Comparison of ENCODE assay signal across 24 mouse cellular contexts in the genomic region with DNA sequence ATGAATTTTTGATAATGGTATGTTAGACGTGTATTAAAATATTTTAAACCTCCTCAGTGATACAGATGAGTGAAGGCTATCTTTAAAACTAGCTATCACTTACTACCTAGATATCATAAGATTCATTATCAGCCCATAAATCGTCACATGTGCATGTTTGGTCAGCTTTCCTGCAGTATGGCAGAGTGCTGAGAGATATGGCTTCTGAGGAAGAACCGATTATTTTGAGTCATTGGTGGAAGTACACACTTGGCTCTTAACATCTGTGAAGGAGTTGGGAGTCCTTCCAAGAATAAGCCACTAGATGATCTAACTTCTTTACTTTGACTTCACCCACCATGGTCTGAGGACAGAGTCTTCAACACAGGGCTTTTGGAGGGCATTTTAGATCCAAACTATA.
A peak's percentile ranks its signal among the peaks of the same experiment; 100 is the strongest.
DNase-seq lines count a peak whose midpoint lies in the region; ATAC-seq and TF ChIP-seq lines count a peak whose summit lies in the region.
"Had no signal": no experiment of that assay in that cellular context is flagged by ENCODE, and none has a peak within 500 bp of the region (broad histone marks: within the 10 kb centered on the region; RNA-seq: fewer than 3 reads in every experiment).

No protein-coding gene starts in this region.

- H3K4me1 ChIP-seq in liver, embryonic 15.5 days (replicated peaks): peaks cover 25% of the 10 kb centered on the region
- peaks cover 35% of the 10 kb centered on the region for H3K4me1 ChIP-seq in liver, embryonic 12.5 days
- H3K4me1 ChIP-seq in G1E (ENCODE audit: insufficient read depth, low read depth, low read length): peaks cover 44% of the 10 kb centered on the region
- peaks cover 12 to 27% of the 10 kb centered on the region in 2 experiments for H3K4me1 ChIP-seq in MEL (ENCODE audit: control insufficient read depth in 1 of 2, insufficient read depth in 2 of 2, low read length in 2 of 2)
- H3K4me1 ChIP-seq in limb, embryonic 10.5 days: no peaks in the 10 kb centered on the region
- no peaks in the 10 kb centered on the region for H3K4me1 ChIP-seq in heart, embryonic 10.5 days

- 47% methylated on average over 3 of the region's 3 CpGs for WGBS in liver, embryonic 15.5 days (ENCODE audit: insufficient replicate concordance)
- 57% methylated on average over 3 of the region's 3 CpGs for WGBS in liver, embryonic 12.5 days (ENCODE audit: insufficient replicate concordance)
- 89% methylated on average over 3 of the region's 3 CpGs for WGBS in limb, embryonic 10.5 days
- 83% methylated on average over 3 of the region's 3 CpGs for WGBS in heart, embryonic 10.5 days

- TF ChIP-seq POLR2A in MEL (IDR thresholded peaks at IDR 0.05; ENCODE audit: control insufficient read depth in 1 of 2, insufficient read depth in 1 of 2, low read depth in 1 of 2, low read length in 2 of 2, poor library complexity in 1 of 2): no peak

- H3K27ac ChIP-seq in liver, embryonic 15.5 days (replicated peaks): 0 out of 2 replicates have a peak overlapping the region, but pooled peaks have one; percentile 2
- no peak overlapping the region for H3K27ac ChIP-seq in liver, embryonic 12.5 days
- peak overlapping the region; percentile 33; the same call in 1 of the 2 replicates for H3K27ac ChIP-seq in MEL (ENCODE audit: control insufficient read depth, low read depth, low read length)
- H3K27ac ChIP-seq in limb, embryonic 10.5 days: no peak overlapping the region
- no peak overlapping the region for H3K27ac ChIP-seq in heart, embryonic 10.5 days

- TF ChIP-seq EP300 in MEL (IDR thresholded peaks at IDR 0.05; ENCODE audit: low read depth in 1 of 2, low read length in 2 of 2): peak; percentile 80 to 83

- H3K27me3 ChIP-seq in liver, embryonic 15.5 days: no peaks in the 10 kb centered on the region
- no peaks in the 10 kb centered on the region for H3K27me3 ChIP-seq in liver, embryonic 12.5 days (replicated peaks)
- H3K27me3 ChIP-seq in G1E (ENCODE audit: insufficient read depth, low read length) (no peaks in the 10 kb centered on the region), MEL (ENCODE audit: control insufficient read depth in 1 of 2, insufficient read depth in 2 of 2, low read length in 2 of 2) (no peaks in the 10 kb centered on the region)
- H3K27me3 ChIP-seq in limb, embryonic 10.5 days (ENCODE audit: low read depth, poor library complexity, severe bottlenecking): no peaks in the 10 kb centered on the region
- no peaks in the 10 kb centered on the region for H3K27me3 ChIP-seq in heart, embryonic 10.5 days (ENCODE audit: insufficient read depth, poor library complexity, severe bottlenecking)
- H3K27me3 ChIP-seq: CH12.LX, Patski had no signal

- H3K4me3 ChIP-seq in liver, embryonic 15.5 days (replicated peaks): no peak overlapping the region
- H3K4me3 ChIP-seq in liver, embryonic 12.5 days: no peak overlapping the region
- H3K4me3 ChIP-seq in G1E (ENCODE audit: low read depth, low read length): no peak overlapping the region
- no peak overlapping the region for H3K4me3 ChIP-seq in MEL (ENCODE audit: control insufficient read depth in 1 of 2, insufficient read depth in 1 of 2, low read depth in 2 of 2, low read length in 2 of 2)
- no peak overlapping the region for H3K4me3 ChIP-seq in limb, embryonic 10.5 days
- H3K4me3 ChIP-seq in heart, embryonic 10.5 days: no peak overlapping the region

- peaks cover 2% of the 10 kb centered on the region; the same call in 1 of the 2 replicates for H3K36me3 ChIP-seq in liver, embryonic 15.5 days (replicated peaks)
- peaks cover 8% of the 10 kb centered on the region for H3K36me3 ChIP-seq in liver, embryonic 12.5 days
- H3K36me3 ChIP-seq in G1E (replicated peaks): peaks cover 5% of the 10 kb centered on the region
- peaks cover 0 to 29% of the 10 kb centered on the region in 2 experiments; a peak in 3 of 4 replicates for H3K36me3 ChIP-seq in MEL (ENCODE audit: control insufficient read depth in 1 of 2, insufficient read depth in 2 of 2, low read length in 2 of 2)
- H3K36me3 ChIP-seq in limb, embryonic 10.5 days: 0 out of 2 replicates have a peak, but pooled peaks cover 2% of the 10 kb centered on the region
- H3K36me3 ChIP-seq in heart, embryonic 10.5 days: no peaks in the 10 kb centered on the region; the same call in 1 of the 2 replicates

- DNase-seq in 3T3-L1 (ENCODE audit: low read depth, low spot score) (peak; percentile 18), G1E (ENCODE audit: low spot score) (no peak), MEL (ENCODE audit: low read depth, low spot score) (peak; percentile 68)
- no peak for DNase-seq in limb, embryonic 10.5 days (ENCODE audit: low spot score)
- DNase-seq in left cerebral cortex, adult 9 months (ENCODE audit: low spot score in 2 of 2): no peak
- DNase-seq in heart, embryonic 10.5 days (ENCODE audit: low spot score): no peak
- DNase-seq: adrenal gland, adult 2 months; adrenal gland, adult 8-10 months; adrenal gland, postnatal 10 days; adrenal gland, postnatal 14 days; adrenal gland, postnatal 25 days; adrenal gland, postnatal 36 days; B cell, adult 2 months; cerebellum, adult 11 months; cerebellum, adult 11-12 months; cerebellum, adult 18-20 months; cerebellum, adult 2 months; cerebellum, adult 8-10 months had no signal

- no peak for TF ChIP-seq RAD21 in MEL (IDR thresholded peaks at IDR 0.05; ENCODE audit: low read depth, low read length)

- TF ChIP-seq CTCF in G1E (IDR thresholded peaks at IDR 0.05; ENCODE audit: low read depth, low read length) (no peak), MEL (IDR thresholded peaks at IDR 0.05 in 2 of 3, conservative IDR thresholded peaks at IDR 0.05 in 1 of 3; ENCODE audit: control insufficient read depth in 1 of 3, insufficient read depth in 1 of 3, low read depth in 2 of 3, low read length in 3 of 3, poor library complexity in 1 of 3, severe bottlenecking in 1 of 3) (no peak)

- H3K4me2 ChIP-seq in liver, embryonic 15.5 days: no peak overlapping the region
- H3K4me2 ChIP-seq in liver, embryonic 12.5 days: no peak overlapping the region

- H3K9me3 ChIP-seq in liver, embryonic 15.5 days (replicated peaks): no peaks in the 10 kb centered on the region
- no peaks in the 10 kb centered on the region for H3K9me3 ChIP-seq in liver, embryonic 12.5 days (replicated peaks)
- no peaks in the 10 kb centered on the region for H3K9me3 ChIP-seq in G1E (replicated peaks)
- H3K9me3 ChIP-seq in MEL (replicated peaks; ENCODE audit: insufficient read depth, low read length): no peaks in the 10 kb centered on the region
- no peaks in the 10 kb centered on the region for H3K9me3 ChIP-seq in limb, embryonic 10.5 days (replicated peaks)
- no peaks in the 10 kb centered on the region for H3K9me3 ChIP-seq in heart, embryonic 10.5 days

- no peaks in the 10 kb centered on the region for H3K79me2 ChIP-seq in MEL (ENCODE audit: control insufficient read depth, insufficient read depth, low read length, poor library complexity)

- H3K9ac ChIP-seq in liver, embryonic 15.5 days: no peak overlapping the region
- no peak overlapping the region for H3K9ac ChIP-seq in liver, embryonic 12.5 days
- no peak overlapping the region for H3K9ac ChIP-seq in MEL (ENCODE audit: control insufficient read depth, low read depth, low read length, poor library complexity, severe bottlenecking)

- ATAC-seq in liver, embryonic 15.5 days (ENCODE audit: insufficient read depth): no peak
- no peak for ATAC-seq in liver, embryonic 12.5 days
- peak; percentile 52 for ATAC-seq in G1E (ENCODE audit: extremely low read depth, insufficient number of reproducible peaks, low FRiP score, poor library complexity, severe bottlenecking)
- ATAC-seq: activated CD4-positive, CD25-positive, alpha-beta regulatory T cell, adult 4 months; CD4-positive, CD25-positive, alpha-beta regulatory T cell, adult 4 months; Patski had no signal

TF ChIP-seq in MEL, 35 proteins besides CTCF, POLR2A, EP300 and RAD21:
- TF ChIP-seq UBTF (IDR thresholded peaks at IDR 0.05; ENCODE audit: borderline replicate concordance, insufficient read depth, low read depth, low read length) (no peak), MYC (IDR thresholded peaks at IDR 0.05; ENCODE audit: low read depth, low read length) (no peak), CHD2 (IDR thresholded peaks at IDR 0.05; ENCODE audit: low read length) (no peak), SIN3A (IDR thresholded peaks at IDR 0.05; ENCODE audit: low read length) (peak; percentile 51), MYB (IDR thresholded peaks at IDR 0.05; ENCODE audit: low read depth, low read length) (no peak), MAX (IDR thresholded peaks at IDR 0.05; ENCODE audit: low read length) (peak; percentile 53; the same call in 1 of the 2 replicates), ETS1 (IDR thresholded peaks at IDR 0.05; ENCODE audit: low read depth, low read length) (peak; percentile 90), BHLHE40 (IDR thresholded peaks at IDR 0.05; ENCODE audit: borderline replicate concordance, low read depth, low read length) (peak; percentile 76), TCF12 (IDR thresholded peaks at IDR 0.05; ENCODE audit: low read depth, low read length) (peak; percentile 85), RCOR1 (IDR thresholded peaks at IDR 0.05; ENCODE audit: low read depth, low read length) (0 out of 2 replicates have a peak, but pooled peaks have one; percentile 29), TAL1 (IDR thresholded peaks at IDR 0.05; ENCODE audit: low read length) (0 out of 2 replicates have a peak, but pooled peaks have one; percentile 23), GATA1 (IDR thresholded peaks at IDR 0.05; ENCODE audit: low read depth, low read length) (peak; percentile 89), KAT2A (conservative IDR thresholded peaks at IDR 0.05; ENCODE audit: low read depth, low read length) (no peak), USF1 (IDR thresholded peaks at IDR 0.05; ENCODE audit: low read depth, low read length) (peak; percentile 69; the same call in 1 of the 2 replicates)

Comparison
In these comparisons a context has a peak if more than half of its experiments do, and no peak if none do; other contexts are left out.
1. H3K27ac ChIP-seq: peak in liver, embryonic 15.5 days (single experiment) and MEL (single experiment); none in liver, embryonic 12.5 days (single experiment), limb, embryonic 10.5 days (single experiment) and heart, embryonic 10.5 days (single experiment).
2. DNase-seq: peak in 3T3-L1 (single experiment) and MEL (single experiment); none in G1E (single experiment), limb, embryonic 10.5 days (single experiment), left cerebral cortex, adult 9 months (0 of 2) and heart, embryonic 10.5 days (single experiment).